Mouse (Mus musculus) bone marrow macrophage, adult 2 months (primary cell): ENCODE results near the gene 9130213A22Rik. TPM values are rescaled to one million over a fixed set of nuclear protein-coding genes. Genes with fewer than 3 reads are reported as not detected.

ENCODE experiments used
- H3K27ac ChIP-seq: 2 replicates; pipeline ENCODE4 v1.5.1; 2012; ENCODE audit warnings: low read depth, low read length; ENCODE audit not compliant: insufficient read depth
- H3K4me1 ChIP-seq: 2 replicates; pipeline ENCODE4 v1.6.1; 2012; ENCODE audit warnings: low read length; ENCODE audit not compliant: control insufficient read depth, insufficient read depth
- H3K4me3 ChIP-seq: 2 replicates; pipeline ENCODE4 v1.5.1; 2012; ENCODE audit warnings: mild to moderate bottlenecking, low read length, moderate library complexity; ENCODE audit not compliant: insufficient read depth
- CTCF ChIP-seq: IDR thresholded peaks from 2 replicates; pipeline ENCODE4 v1.5.1; 2012; ENCODE audit warnings: low read depth, mild to moderate bottlenecking, low read length, moderate library complexity
- POLR2A ChIP-seq: IDR thresholded peaks from 2 replicates; pipeline ENCODE4 v1.6.1; 2012; ENCODE audit warnings: mild to moderate bottlenecking, low read depth, low read length, borderline replicate concordance
- polyA plus RNA-seq: library from polyadenylated mRNA; stranded (reverse); fragments of >200 nt; gene quantifications from 2 replicates; pipeline ENCODE4 v1.2.4, GENCODE M21; 2012; ENCODE audit not compliant: missing spikeins, insufficient read depth, insufficient read length

The 9130213A22Rik gene
- polyA plus RNA-seq, 1 experiment: 0.35 TPM

DNA sequence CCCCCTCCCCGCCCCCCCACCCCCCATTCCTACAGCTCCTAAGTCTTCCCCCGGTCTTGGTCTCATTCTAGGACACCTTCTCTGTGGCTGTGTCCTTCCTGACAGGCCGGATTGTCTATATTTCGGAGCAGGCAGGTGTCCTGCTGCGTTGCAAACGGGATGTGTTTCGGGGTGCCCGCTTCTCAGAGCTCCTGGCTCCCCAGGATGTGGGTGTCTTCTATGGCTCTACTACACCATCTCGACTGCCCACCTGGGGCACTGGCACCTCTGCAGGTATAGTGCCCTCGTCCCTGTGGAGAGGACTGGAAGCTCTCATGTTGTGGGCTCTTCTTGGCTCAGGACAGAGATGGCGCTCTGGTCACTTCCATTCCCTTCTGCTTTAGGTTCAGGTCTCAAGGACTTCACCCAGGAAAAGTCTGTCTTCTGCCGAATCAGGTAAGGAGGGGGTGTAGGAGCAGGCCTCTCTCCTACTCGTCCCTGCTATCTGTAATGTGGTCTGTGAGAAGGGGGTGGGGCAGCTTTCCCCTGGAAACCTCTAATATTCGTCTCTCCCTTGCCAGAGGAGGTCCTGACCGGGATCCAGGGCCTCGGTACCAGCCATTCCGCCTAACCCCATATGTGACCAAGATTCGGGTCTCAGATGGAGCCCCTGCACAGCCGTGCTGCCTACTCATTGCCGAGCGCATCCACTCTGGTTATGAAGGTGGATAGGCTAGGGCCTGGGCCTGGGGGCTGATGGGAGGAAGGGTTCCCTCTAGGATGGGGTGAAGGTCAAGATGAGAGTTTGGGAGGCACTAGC is 20.6 kb downstream of the 9130213A22Rik start:
- TF ChIP-seq CTCF (no peak), POLR2A (no peak)
- Histone ChIP-seq H3K4me1 (peaks cover 39% of the 10 kb centered on the region), H3K27ac (no peak overlapping the region), H3K4me3 (no peak overlapping the region)

- TF ChIP-seq CTCF (no peak), POLR2A (no peak)
- Histone ChIP-seq H3K4me3 (peak overlapping the region; percentile 56), H3K4me1 (peaks cover 44% of the 10 kb centered on the region), H3K27ac (peak overlapping the region; percentile 80)
These were observed 21.6 kb downstream of the 9130213A22Rik start for GRCm38 (mm10) chr11:69100639-69101360.

GRCm38 (mm10) chr11:69099915-69100345 is 22.5 kb downstream of the 9130213A22Rik start:
- peak overlapping the region; percentile 92 for H3K27ac ChIP-seq
- TF ChIP-seq CTCF (no peak), POLR2A (no peak)
- H3K4me3 ChIP-seq: peak overlapping the region; percentile 66
- H3K4me1 ChIP-seq: peaks cover 44% of the 10 kb centered on the region

GRCm38 (mm10) chr11:69099177-69099914 is 23.0 kb downstream of the 9130213A22Rik start:
- Histone ChIP-seq H3K4me3 (peak overlapping the region; percentile 66), H3K4me1 (peaks cover 46% of the 10 kb centered on the region), H3K27ac (peak overlapping the region; percentile 92)
- TF ChIP-seq CTCF (no peak), POLR2A (no peak)

DNA sequence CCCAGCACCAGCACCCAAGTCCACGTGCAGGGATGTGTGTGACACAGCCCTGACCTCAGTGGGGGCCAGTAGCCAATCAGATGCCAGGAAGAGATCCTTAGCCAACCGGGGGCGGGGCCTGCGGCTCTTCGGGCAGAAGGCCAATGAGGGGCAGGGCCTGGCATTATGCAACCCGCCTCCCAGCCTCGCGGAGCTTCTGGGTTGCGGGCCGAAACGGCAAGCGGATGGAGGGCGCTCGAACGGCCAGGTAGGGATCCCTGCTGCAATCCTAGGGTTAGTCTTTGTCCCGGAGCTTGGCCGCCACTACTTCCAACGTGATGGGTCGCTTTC is 23.7 kb downstream of the 9130213A22Rik start:
- peaks cover 46% of the 10 kb centered on the region for H3K4me1 ChIP-seq
- peak overlapping the region; percentile 92 for H3K27ac ChIP-seq
- H3K4me3 ChIP-seq: peak overlapping the region; percentile 66
- TF ChIP-seq POLR2A: no peak
- no peak for TF ChIP-seq CTCF

DNA sequence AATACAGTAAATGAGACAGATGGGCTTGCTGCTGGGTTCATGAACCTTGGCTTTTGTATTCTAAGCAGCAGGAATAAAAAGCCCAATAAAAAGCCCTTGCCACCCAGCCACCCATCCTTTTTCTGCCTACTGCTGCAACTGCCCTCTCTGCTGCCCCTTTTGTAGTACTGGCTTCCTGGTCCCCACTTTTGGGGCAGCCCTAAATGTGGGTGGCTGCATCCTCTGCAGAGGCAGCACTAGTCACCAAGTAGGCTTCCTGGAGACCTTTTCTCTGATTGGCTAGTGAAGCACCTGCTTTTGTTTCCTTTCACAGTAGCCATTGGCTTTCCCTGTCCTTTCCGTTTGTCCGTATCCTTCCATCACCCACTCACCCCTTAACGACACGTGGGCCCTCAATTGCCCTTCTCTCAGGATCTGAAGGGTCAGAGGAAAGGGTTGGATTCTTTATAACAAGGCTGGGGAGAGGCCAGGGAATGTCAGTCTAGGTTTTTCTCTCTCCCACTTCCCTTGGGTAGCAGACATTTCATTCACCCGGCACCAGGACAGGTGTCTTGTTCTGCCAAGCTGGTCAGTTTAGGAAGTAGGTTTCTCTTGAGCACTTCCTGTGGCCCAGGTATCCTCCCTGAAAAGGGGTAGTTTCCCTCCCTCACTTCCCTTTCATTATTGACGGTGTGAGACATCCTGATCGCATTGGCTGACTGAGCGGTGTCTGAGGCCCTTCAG is 24.2 kb downstream of the 9130213A22Rik start:
- Histone ChIP-seq H3K27ac (peak overlapping the region; percentile 5; the same call in 1 of the 2 replicates), H3K4me1 (peaks cover 46% of the 10 kb centered on the region), H3K4me3 (peak overlapping the region; percentile 19; the same call in 1 of the 2 replicates)
- TF ChIP-seq CTCF (no peak), POLR2A (no peak)

DNA sequence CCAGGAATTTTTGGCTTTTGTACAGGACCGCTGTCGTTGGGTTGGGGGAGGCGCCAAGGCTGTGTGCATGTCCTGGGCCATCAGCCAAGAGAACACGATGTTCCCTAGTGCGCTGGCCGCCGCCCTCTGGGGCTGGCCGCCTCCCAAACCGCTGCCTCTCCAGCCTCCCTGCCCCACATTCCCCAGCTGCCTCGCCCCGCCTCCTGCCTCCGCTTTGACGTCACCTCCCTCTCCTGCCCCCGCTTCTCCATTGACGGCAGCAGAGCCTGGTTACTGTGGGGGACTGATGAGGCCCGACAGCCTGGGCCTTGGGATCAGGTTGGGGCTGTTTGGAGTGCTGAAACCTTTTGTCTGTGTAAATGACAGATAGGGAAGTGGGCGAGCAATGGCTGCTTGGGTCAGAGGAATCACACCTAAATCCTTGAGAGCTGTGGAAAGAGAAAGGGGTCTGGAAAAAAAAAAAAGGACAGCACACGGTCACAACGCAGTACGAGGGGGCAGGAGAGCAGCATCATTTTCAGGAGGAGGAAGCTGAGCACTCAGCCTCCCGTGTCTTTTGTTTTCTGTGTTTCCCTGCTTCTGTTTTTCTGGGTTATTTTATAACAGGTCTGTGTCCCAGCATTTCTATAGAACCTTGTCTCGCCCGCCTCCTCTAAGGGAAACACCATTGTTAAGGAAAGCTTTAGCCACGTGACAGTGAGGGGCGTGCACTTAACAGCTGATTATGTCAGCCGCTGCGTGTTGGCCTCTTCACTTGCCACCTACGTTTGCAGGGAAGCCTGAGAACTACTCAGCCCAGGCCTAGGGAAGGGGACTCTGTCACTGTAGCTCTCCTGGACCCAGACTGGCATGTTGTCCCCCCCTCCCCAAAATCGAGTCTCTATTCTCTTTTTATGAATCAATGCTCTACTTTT is 25.1 kb downstream of the 9130213A22Rik start:
- no peak for TF ChIP-seq CTCF
- Histone ChIP-seq H3K27ac (peak overlapping the region; percentile 35), H3K4me1 (peaks cover 39% of the 10 kb centered on the region), H3K4me3 (peak overlapping the region; percentile 38)

- peak overlapping the region; percentile 77 for H3K4me3 ChIP-seq
- TF ChIP-seq POLR2A (no peak), CTCF (no peak)
- H3K4me1 ChIP-seq: peaks cover 32% of the 10 kb centered on the region
- no peak overlapping the region for H3K27ac ChIP-seq
These were observed 25.9 kb downstream of the 9130213A22Rik start for GRCm38 (mm10) chr11:69096360-69096986.
